Mouse (Mus musculus) adrenal gland, adult (tissue): Measurements from ENCODE around the gene Glis1.

Experiments used
- DNase-seq, 2 experiments: peaks; one replicate each; pipeline ENCODE4 v3.0.0; 2022 to 2023; ENCODE audit warnings: low spot score in 1 of 2; ENCODE audit not compliant: inconsistent age in 2 of 2

Gene Glis1

DNA sequence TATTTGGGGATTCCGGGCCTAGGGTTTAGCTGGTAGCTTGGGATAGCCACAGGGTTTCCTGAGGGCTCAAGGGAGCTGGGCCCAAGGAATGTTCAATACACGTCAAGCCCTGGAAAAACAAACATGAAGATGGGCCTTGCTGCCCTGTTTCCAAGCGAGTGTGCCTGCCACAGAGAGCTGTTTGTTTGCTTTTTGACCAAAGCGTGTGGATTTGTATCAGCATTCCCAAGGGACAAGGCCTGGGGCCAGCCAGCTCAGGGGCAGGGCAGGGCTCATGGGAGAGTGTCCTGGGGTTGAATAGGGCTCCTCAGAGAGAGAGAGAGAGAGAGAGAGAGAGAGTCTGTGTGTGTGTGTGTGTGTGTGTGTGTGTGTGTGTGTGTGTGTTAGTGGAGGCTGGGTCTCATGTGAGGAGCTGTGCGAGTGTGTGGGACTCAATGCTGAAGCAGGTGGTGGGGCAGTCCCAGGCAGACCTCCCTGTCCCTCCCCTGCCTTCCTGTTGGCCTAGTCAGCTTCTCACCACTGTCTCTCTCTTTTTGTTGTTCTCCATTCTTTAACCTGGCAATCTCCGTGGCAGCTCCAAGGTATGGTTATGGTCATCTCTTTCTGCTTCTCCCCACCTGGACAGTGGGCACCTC, 183.3 kb downstream of the Glis1 start:
- no peak for DNase-seq

DNA sequence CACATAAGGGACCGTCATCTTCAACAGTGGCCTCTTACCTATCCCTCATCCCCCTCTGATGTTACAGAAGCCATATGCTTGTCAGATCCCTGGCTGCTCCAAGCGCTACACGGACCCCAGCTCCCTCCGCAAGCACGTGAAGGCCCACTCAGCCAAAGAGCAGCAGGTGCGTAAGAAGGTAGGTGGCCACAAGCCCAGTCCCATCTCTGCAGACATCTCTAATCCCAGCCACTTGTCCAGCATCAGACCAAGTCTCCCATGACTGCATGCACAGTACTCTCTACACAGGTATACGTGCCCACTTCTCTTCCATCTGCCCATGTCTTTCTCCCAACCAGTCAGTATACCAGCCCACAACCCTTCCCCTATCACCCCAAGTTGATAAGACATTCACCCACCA, 185.1 kb downstream of the Glis1 start:
- no peak for DNase-seq

DNA sequence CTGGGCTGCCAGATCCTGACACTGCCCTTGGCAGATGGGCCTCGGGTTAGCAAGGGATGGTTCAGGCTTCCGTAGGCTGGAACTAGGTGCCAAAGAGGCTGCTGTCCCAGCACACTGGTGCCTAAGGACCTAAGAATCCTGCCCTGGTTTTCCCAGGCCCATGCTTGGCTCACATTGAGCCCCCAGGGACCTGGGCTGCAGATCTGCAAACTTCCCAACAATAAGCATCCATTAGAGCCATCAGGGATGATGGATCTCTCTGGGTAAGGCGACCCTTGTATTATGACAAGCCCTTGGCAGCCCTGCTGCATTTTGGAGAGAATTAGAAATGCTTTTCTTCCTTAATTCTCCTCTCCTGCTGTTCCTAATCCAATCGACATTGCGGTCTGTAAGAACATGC, 187.0 kb downstream of the Glis1 start:
- no peak for DNase-seq

DNA sequence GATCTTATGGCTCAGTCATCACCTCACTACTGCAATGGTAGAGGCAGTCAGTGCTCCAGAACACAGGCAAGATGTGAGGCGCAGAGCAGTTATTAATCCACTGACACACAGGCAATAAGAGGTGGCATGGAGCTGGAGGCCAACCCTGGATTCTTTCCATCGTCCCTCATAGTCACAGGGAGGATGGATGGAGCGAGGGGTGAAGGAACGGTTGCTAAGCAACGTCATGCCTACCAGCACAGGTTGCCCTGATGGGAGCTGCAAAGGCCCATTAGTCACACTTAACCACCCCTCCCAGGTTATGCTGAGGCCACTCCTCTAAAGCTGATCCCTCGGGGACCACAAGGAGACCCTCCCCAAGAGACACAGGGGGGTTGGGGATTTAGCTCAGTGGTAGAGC, 187.9 kb downstream of the Glis1 start:
- DNase-seq: no peak

DNA sequence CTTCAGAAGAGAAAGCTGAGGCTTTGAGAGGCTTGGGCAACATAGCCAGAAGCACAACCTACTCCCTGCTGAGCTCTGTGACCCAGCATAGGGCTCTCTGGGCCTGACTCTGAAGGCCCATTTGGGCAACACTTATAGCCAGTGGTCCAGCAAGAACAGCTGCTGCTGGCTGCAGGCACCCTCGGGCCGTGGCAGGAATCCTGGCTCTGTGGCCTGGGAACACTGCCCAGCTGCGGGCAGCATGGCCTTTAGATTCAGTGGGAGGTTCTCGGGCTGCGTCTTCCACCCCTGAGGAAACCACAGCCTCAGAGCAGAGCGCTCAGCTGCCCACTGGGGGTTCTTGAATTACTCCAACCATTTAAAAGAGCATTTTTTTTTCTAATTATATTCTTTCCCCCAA, 189.5 kb downstream of the Glis1 start:
- DNase-seq: no peak

DNA sequence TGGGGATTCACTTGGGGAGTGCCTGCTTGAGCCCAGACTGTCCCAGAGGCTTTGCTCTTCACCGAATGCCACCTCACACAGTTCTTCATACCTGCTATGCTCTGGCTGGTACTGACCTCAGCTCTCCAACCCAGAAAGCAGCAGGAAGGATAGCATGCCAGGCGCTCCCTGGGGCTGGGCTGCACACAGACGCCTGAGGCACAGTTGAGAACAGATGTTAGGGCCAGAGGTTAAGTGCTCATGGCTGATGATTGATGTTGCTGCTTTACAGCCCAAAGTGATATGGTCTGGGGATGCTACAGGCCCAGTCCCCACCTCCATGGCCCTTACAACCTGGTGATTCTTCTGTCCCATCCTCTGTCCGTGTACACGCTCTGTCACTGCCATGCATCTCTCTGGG, 190.6 kb downstream of the Glis1 start:
- no peak for DNase-seq

DNA sequence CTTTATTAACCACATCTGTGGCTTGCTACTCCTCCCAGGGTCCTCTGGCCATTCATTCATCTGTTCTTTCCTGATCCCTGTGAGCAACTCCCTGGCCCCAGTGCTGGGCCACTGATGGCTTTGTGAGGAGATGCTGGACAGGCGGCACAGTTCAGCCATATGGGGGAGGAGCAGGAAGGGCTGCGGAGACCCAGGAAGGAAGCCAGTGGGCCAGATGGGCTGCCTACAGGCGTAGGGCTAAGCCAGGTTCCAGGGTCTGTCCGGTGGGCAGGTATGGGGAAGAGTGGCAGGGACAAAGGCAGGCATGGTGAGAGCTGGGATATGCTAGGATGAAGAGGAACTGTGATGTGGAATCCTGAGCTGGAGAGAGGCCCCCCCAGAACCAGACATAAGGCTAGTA, 193.8 kb downstream of the Glis1 start:
- DNase-seq: no peak

GRCm38 (mm10) chr4:107628921-107629411, 194.6 kb downstream of the Glis1 start:
- peak; percentile 17 to 50 for DNase-seq

- DNase-seq: no peak
Measured at GRCm38 (mm10) chr4:107634631-107635030, 200.2 kb downstream of the Glis1 start.

- DNase-seq: no peak
Measured at GRCm38 (mm10) chr4:107636099-107636498, 201.7 kb downstream of the Glis1 start.

GRCm38 (mm10) chr4:107637670-107638069, 203.3 kb downstream of the Glis1 start:
- peak; percentile 22 to 79 for DNase-seq

DNA sequence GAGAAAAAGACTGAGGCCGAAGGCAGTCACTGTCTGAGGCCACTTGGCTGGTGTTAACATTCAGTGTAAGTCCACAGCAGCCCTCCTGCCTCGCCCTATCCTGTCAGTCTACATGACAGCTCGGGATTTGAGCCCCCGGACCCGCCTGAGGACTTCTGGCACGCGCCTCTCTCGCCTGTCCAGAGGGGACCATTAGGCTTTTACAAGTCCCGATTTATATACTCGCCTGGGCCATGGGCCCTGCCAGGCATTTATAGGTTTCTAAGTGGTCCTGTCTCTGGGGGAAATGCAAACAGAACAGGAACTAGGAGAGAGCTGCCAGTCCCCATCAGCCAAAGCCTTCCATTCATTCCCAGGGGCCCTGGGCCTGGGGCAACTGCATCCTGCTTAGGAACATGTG, 203.9 kb downstream of the Glis1 start:
- DNase-seq: no peak

- no peak for DNase-seq
Measured at GRCm38 (mm10) chr4:107641624-107642023, 207.2 kb downstream of the Glis1 start.

GRCm38 (mm10) chr4:107648959-107649485, 214.6 kb downstream of the Glis1 start:
- DNase-seq: peak; percentile 39 to 72

DNA sequence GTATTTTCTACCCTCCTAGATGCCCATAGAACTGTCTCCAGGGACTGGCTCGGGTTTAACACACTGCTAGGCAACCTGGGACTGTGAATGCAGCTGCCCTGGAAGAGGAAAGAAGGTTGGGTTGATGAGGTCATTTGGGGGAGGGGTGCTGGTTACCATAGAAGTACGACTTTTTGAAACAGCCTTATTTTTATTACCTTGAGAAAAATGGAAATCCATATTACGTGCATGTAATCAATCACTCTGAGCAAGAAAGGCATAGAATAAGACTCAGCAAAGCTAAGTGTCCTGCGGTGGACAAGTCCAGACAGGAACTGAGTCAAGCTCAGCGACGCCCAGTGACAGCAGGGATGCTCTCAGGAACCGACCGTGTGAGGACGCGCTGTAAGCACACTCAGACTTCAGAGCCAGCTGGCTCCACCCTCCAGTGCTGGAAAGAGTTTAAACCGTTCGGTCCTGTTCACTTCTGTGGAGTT, 216.7 kb downstream of the Glis1 start:
- no peak for DNase-seq

DNA sequence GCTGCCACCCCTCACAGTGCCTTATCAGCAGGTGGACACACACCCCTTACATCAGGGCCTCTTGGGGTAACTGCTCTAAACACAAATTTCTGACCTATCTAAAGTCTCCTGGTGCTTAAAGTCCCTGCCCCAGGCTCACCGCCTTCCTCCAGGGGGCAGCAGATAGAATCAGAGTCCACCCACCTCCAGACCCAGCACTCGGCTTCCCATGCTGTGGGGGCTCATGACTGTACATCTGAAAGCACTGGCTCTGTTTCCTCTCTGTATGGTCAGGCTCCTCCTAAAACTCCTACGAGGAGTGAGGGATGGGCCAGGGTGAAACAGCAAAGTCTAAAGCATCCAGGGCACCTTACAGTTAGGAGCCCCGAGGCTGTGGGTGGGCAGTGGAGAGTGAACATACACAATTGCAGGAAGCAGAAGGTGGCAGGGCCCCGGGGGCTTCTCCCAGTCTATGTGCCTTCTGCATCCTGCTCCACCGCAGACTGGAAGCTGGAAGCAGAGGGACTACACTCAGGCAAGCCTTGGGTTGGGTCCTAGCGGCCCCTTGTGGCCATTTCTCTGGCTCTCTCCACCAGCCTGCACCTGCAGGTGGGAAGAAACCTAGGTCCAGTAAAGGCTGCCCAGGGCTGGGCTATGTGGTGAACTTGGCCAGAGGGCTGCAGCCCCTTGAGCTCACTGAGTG, 218.3 kb downstream of the Glis1 start:
- peak; percentile 70 to 88 for DNase-seq

GRCm38 (mm10) chr4:107653280-107653643, 218.9 kb downstream of the Glis1 start:
- DNase-seq: no peak

DNA sequence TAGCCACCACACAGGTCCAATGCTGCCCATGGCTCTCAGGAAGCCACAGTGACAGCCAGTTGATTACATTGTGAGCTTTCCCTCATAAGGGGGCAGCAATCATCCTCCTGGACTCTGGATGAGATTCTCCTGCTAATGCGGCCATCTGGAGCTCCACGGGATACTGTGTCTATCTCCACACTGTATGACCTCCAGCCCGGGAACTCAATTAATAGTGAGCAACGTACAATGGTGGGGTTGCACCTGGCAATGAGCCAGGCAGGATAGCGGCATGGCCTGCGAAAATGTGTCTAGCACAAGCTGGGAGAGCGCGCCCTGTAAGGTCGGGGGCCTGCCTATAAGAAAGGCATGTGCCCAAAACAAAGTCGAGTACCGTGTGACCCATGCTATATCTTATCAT, 226.3 kb downstream of the Glis1 start:
- DNase-seq: no peak

GRCm38 (mm10) chr4:107668514-107668913, 234.1 kb downstream of the Glis1 start:
- no peak for DNase-seq

GRCm38 (mm10) chr4:107670731-107671130, 236.3 kb downstream of the Glis1 start:
- no peak for DNase-seq

- DNase-seq: peak; percentile 68 to 88
Measured at GRCm38 (mm10) chr4:107673638-107674321, 239.4 kb downstream of the Glis1 start.

DNA sequence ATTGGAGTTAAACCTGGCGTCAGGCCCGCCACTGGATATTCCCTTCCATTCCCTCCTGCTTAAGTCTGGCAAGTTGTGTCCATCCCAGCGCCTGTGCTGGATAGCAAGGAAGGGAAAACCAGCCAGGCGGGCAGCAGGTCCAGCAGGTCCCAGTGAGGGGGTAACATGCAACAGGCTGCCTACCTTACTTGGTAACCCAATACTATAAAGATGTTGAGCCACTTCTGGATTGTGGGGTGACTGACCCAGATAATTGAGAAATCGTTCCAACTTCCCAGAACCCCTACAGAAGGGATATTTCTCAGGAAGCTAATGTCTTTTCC, 239.9 kb downstream of the Glis1 start:
- no peak for DNase-seq
